Mouse (Mus musculus) small intestine, adult 2 months (tissue): ENCODE measurements around the gene Dock2. TPM values are rescaled to one million over a fixed set of nuclear protein-coding genes. Genes with fewer than 3 reads are reported as not detected.

ENCODE experiments used
- H3K27ac ChIP-seq: fragments of 200-500 bp; 2 replicates; pipeline ENCODE4 v1.5.1; 2012; ENCODE audit warnings: low read depth, low read length, control low read depth, inconsistent platforms; ENCODE audit not compliant: insufficient read depth
- H3K27me3 ChIP-seq: fragments of 200-500 bp; 2 replicates; pipeline ENCODE4 v1.6.1; 2012; ENCODE audit warnings: mild to moderate bottlenecking, moderate library complexity, low read length, inconsistent platforms; ENCODE audit not compliant: control insufficient read depth, insufficient read depth
- H3K36me3 ChIP-seq: fragments of 200-500 bp; 2 replicates; pipeline ENCODE4 v1.6.1; 2012; ENCODE audit warnings: mild to moderate bottlenecking, low read length, control low read depth, inconsistent platforms; ENCODE audit not compliant: control insufficient read depth, insufficient read depth
- H3K4me1 ChIP-seq: fragments of 200-500 bp; 2 replicates; pipeline ENCODE4 v1.6.1; 2012; ENCODE audit warnings: low read length, inconsistent platforms, mixed read lengths; ENCODE audit not compliant: control insufficient read depth, insufficient read depth, insufficient read length
- H3K4me3 ChIP-seq: fragments of 200-500 bp; 2 replicates; pipeline ENCODE4 v1.5.1; 2012; ENCODE audit warnings: low read depth, mild to moderate bottlenecking, control low read depth, inconsistent platforms, low read length, moderate library complexity
- CTCF ChIP-seq: fragments of 200-500 bp; IDR thresholded peaks from 2 replicates; pipeline ENCODE4 v1.5.1; 2012; ENCODE audit warnings: low read depth, mild to moderate bottlenecking, control low read depth, inconsistent platforms, low read length, moderate library complexity, mixed read lengths; ENCODE audit not compliant: insufficient replicate concordance, insufficient read length; ENCODE audit errors: extremely low read depth
- POLR2A ChIP-seq: fragments of 200-500 bp; IDR thresholded peaks from 2 replicates; pipeline ENCODE4 v1.6.1; 2012; ENCODE audit warnings: low read depth, mild to moderate bottlenecking, control low read depth, inconsistent platforms, low read length, moderate library complexity
- WGBS: fragments of 180-500 bp; shearing (Covaris S2); methylation state at CpG from one replicate; pipeline ENCODE4 v1.1.7; 2018; 5-methylcytosine and 5-hydroxymethylcytosine counted together
- polyA plus RNA-seq: library from polyadenylated mRNA; depleted of rRNA; stranded (reverse); fragments of >200 nt; gene quantifications from 2 replicates; pipeline ENCODE4 v1.2.3, GENCODE M21; 2012

The Dock2 gene
- polyA plus RNA-seq, 1 experiment, result 2.5 TPM

GRCm38 (mm10) chr11:34356109-34356508 lies 427.6 kb downstream of the Dock2 start:
- H3K27ac ChIP-seq, result no peak overlapping the region
- no peak overlapping the region for H3K4me3 ChIP-seq
- no peaks in the 10 kb centered on the region for H3K36me3 ChIP-seq
- TF ChIP-seq CTCF (no peak), POLR2A (no peak)
- 48% methylated on average over 2 of the region's 2 CpGs for WGBS
- H3K4me1 ChIP-seq, result no peaks in the 10 kb centered on the region
- no peaks in the 10 kb centered on the region for H3K27me3 ChIP-seq

GRCm38 (mm10) chr11:34355406-34355805 lies 428.3 kb downstream of the Dock2 start:
- no peak overlapping the region for H3K4me3 ChIP-seq
- no peak overlapping the region for H3K27ac ChIP-seq
- H3K4me1 ChIP-seq, result no peaks in the 10 kb centered on the region
- whole genome bisulfite sequencing, result 57% methylated on average over 12 of the region's 12 CpGs
- TF ChIP-seq POLR2A (no peak), CTCF (no peak)
- no peaks in the 10 kb centered on the region for H3K27me3 ChIP-seq
- H3K36me3 ChIP-seq, result no peaks in the 10 kb centered on the region

- WGBS, result 80% methylated on average over 10 of the region's 10 CpGs
- H3K27ac ChIP-seq, result no peak overlapping the region
- no peaks in the 10 kb centered on the region for H3K36me3 ChIP-seq
- H3K4me3 ChIP-seq, result no peak overlapping the region
- H3K27me3 ChIP-seq, result no peaks in the 10 kb centered on the region
- TF ChIP-seq POLR2A, result no peak
- no peak for TF ChIP-seq CTCF
- no peaks in the 10 kb centered on the region for H3K4me1 ChIP-seq
These were observed 434.1 kb downstream of the Dock2 start for GRCm38 (mm10) chr11:34349453-34350056.

GRCm38 (mm10) chr11:34348287-34348918 lies 435.3 kb downstream of the Dock2 start:
- Histone ChIP-seq H3K27me3 (no peaks in the 10 kb centered on the region), H3K36me3 (no peaks in the 10 kb centered on the region), H3K27ac (no peak overlapping the region), H3K4me1 (no peaks in the 10 kb centered on the region), H3K4me3 (no peak overlapping the region)
- WGBS, result 59% methylated on average over 4 of the region's 4 CpGs
- TF ChIP-seq POLR2A (no peak), CTCF (no peak)

GRCm38 (mm10) chr11:34344310-34344709 lies 439.4 kb downstream of the Dock2 start:
- TF ChIP-seq CTCF (no peak), POLR2A (no peak)
- H3K27ac ChIP-seq, result no peak overlapping the region
- no peak overlapping the region for H3K4me3 ChIP-seq
- 81% methylated on average over 5 of the region's 5 CpGs for WGBS
- no peaks in the 10 kb centered on the region for H3K27me3 ChIP-seq
- H3K36me3 ChIP-seq, result no peaks in the 10 kb centered on the region
- no peaks in the 10 kb centered on the region for H3K4me1 ChIP-seq

GRCm38 (mm10) chr11:34343742-34344307 lies 439.9 kb downstream of the Dock2 start:
- no peak for TF ChIP-seq CTCF
- no peak for TF ChIP-seq POLR2A
- H3K27me3 ChIP-seq, result no peaks in the 10 kb centered on the region
- no peak overlapping the region for H3K4me3 ChIP-seq
- H3K36me3 ChIP-seq, result no peaks in the 10 kb centered on the region
- WGBS, result 74% methylated on average over 4 of the region's 4 CpGs
- no peaks in the 10 kb centered on the region for H3K4me1 ChIP-seq
- no peak overlapping the region for H3K27ac ChIP-seq

- Histone ChIP-seq H3K4me3 (no peak overlapping the region), H3K27me3 (no peaks in the 10 kb centered on the region), H3K27ac (no peak overlapping the region), H3K36me3 (no peaks in the 10 kb centered on the region), H3K4me1 (no peaks in the 10 kb centered on the region)
- TF ChIP-seq CTCF, result no peak
- 87% methylated on average over 5 of the region's 5 CpGs for WGBS
These were observed 444.0 kb downstream of the Dock2 start for GRCm38 (mm10) chr11:34339693-34340092.
